Mouse (Mus musculus): Measurements from ENCODE around the gene Dhx35.

Gene Dhx35

GRCm38 (mm10) chr2:158815686-158816085 is 21.1 kb downstream of the Dhx35 start:
- DNase-seq: no peak

- no peak for DNase-seq
These were observed 21.6 kb downstream of the Dhx35 start for GRCm38 (mm10) chr2:158816239-158816638.

GRCm38 (mm10) chr2:158817708-158818107 is 23.1 kb downstream of the Dhx35 start:
- no peak for DNase-seq

GRCm38 (mm10) chr2:158828124-158828523 is 33.5 kb downstream of the Dhx35 start:
- no peak for DNase-seq

- no peak for DNase-seq
These were observed 35.1 kb downstream of the Dhx35 start for GRCm38 (mm10) chr2:158829746-158830145.

GRCm38 (mm10) chr2:158833221-158833620 is 38.6 kb downstream of the Dhx35 start:
- DNase-seq: no peak

GRCm38 (mm10) chr2:158833645-158834044 is 39.0 kb downstream of the Dhx35 start:
- no peak for DNase-seq

GRCm38 (mm10) chr2:158843287-158843686 is 48.7 kb downstream of the Dhx35 start:
- DNase-seq: no peak

- DNase-seq: no peak
These were observed 50.4 kb downstream of the Dhx35 start for GRCm38 (mm10) chr2:158845031-158845430.

GRCm38 (mm10) chr2:158846208-158846607 is 51.6 kb downstream of the Dhx35 start:
- no peak for DNase-seq

- DNase-seq: no peak
These were observed 53.4 kb downstream of the Dhx35 start for GRCm38 (mm10) chr2:158847991-158848390.

GRCm38 (mm10) chr2:158849416-158849815 is 54.8 kb downstream of the Dhx35 start:
- DNase-seq: no peak

- DNase-seq: peak; percentile 12 to 23
These were observed 58.0 kb downstream of the Dhx35 start for GRCm38 (mm10) chr2:158852579-158852978.

GRCm38 (mm10) chr2:158856896-158857499 is 62.4 kb downstream of the Dhx35 start:
- DNase-seq: peak; percentile 2 to 6

GRCm38 (mm10) chr2:158857579-158857978 is 63.0 kb downstream of the Dhx35 start:
- peak; percentile 45 to 61 for DNase-seq

- no peak for DNase-seq
These were observed 66.5 kb downstream of the Dhx35 start for GRCm38 (mm10) chr2:158861115-158861514.

GRCm38 (mm10) chr2:158863341-158864125 is 68.9 kb downstream of the Dhx35 start:
- peak; percentile 7 to 21 for DNase-seq

GRCm38 (mm10) chr2:158864126-158864458 is 69.5 kb downstream of the Dhx35 start:
- no peak for DNase-seq

- DNase-seq: peak; percentile 27 to 72
These were observed 70.8 kb downstream of the Dhx35 start for GRCm38 (mm10) chr2:158865358-158865757.

- peak in 1 of 2 experiments; percentile 9 for DNase-seq
These were observed 92.0 kb downstream of the Dhx35 start for GRCm38 (mm10) chr2:158886571-158886970.

- no peak for DNase-seq
These were observed 93.9 kb downstream of the Dhx35 start for GRCm38 (mm10) chr2:158888531-158888930.

GRCm38 (mm10) chr2:158889201-158889600 is 94.6 kb downstream of the Dhx35 start:
- no peak for DNase-seq

GRCm38 (mm10) chr2:158891319-158891718 is 96.7 kb downstream of the Dhx35 start:
- DNase-seq: no peak

- no peak for DNase-seq
These were observed 98.7 kb downstream of the Dhx35 start for GRCm38 (mm10) chr2:158893171-158893853.

All from kidney, adult 8-10 months (tissue).